Mouse (Mus musculus) midbrain, embryonic 10.5 days (tissue): ENCODE results near the gene Tnk2. TPM values are rescaled to one million over a fixed set of nuclear protein-coding genes. Genes with fewer than 3 reads are reported as not detected.

Experiments used
- DNase-seq: peaks from one replicate; pipeline ENCODE4 v3.0.0-alpha.2; 2017; ENCODE audit warnings: low spot score
- H3K27ac ChIP-seq: fragments of 300-500 bp; sonication (generic); replicated peaks from 2 replicates; pipeline ENCODE4 v1.5.1; 2016; ENCODE audit warnings: mild to moderate bottlenecking
- H3K27me3 ChIP-seq: fragments of 300-500 bp; sonication (generic); 2 replicates; pipeline ENCODE4 v1.6.1; 2016; ENCODE audit warnings: low read depth, mild to moderate bottlenecking; ENCODE audit not compliant: poor library complexity, severe bottlenecking
- H3K36me3 ChIP-seq: fragments of 300-500 bp; sonication (generic); 2 replicates; pipeline ENCODE4 v1.6.1; 2016; ENCODE audit warnings: mild to moderate bottlenecking, moderate library complexity
- H3K4me1 ChIP-seq: fragments of 300-500 bp; sonication (generic); 2 replicates; pipeline ENCODE4 v1.6.1; 2016
- H3K4me3 ChIP-seq: fragments of 300-500 bp; sonication (generic); 2 replicates; pipeline ENCODE4 v1.5.1; 2016; ENCODE audit warnings: mild to moderate bottlenecking, moderate library complexity
- H3K9me3 ChIP-seq: fragments of 300-500 bp; sonication (generic); replicated peaks from 2 replicates; pipeline ENCODE4 v1.6.1; 2016; ENCODE audit warnings: mild to moderate bottlenecking
- WGBS: fragments of 180-500 bp; shearing (Covaris S2); methylation state at CpG from one replicate; pipeline ENCODE4 v1.1.7; 2016; 5-methylcytosine and 5-hydroxymethylcytosine counted together
- polyA plus RNA-seq: library from polyadenylated mRNA; unstranded; fragments of >200 nt; fragmentation: Nextera tagmentation; extraction: Ambion mirVana; gene quantifications from 2 replicates; pipeline ENCODE4 v1.2.1, GENCODE M21; 2016

The Tnk2 gene
- polyA plus RNA-seq, 1 experiment from 2014 or later: 8.4 TPM

GRCm38 (mm10) chr16:32689501-32689900 lies 45.8 kb downstream of the Tnk2 start:
- Histone ChIP-seq H3K27me3 (no peaks in the 10 kb centered on the region), H3K4me3 (no peak overlapping the region), H3K4me1 (no peaks in the 10 kb centered on the region), H3K27ac (no peak overlapping the region), H3K36me3 (no peaks in the 10 kb centered on the region), H3K9me3 (no peaks in the 10 kb centered on the region)
- 5% methylated on average over 9 of the region's 9 CpGs for WGBS
- peak; percentile 67 for DNase-seq

- no peak for DNase-seq
- no peaks in the 10 kb centered on the region for H3K9me3 ChIP-seq
- H3K4me1 ChIP-seq: 0 out of 2 replicates have a peak, but pooled peaks cover 4% of the 10 kb centered on the region
- 50% methylated on average over 7 of the region's 7 CpGs for WGBS
- H3K27ac ChIP-seq: no peak overlapping the region
- H3K27me3 ChIP-seq: no peaks in the 10 kb centered on the region
- H3K4me3 ChIP-seq: no peak overlapping the region
- H3K36me3 ChIP-seq: no peaks in the 10 kb centered on the region
Measured at GRCm38 (mm10) chr16:32696841-32697464, 53.3 kb downstream of the Tnk2 start.

DNA sequence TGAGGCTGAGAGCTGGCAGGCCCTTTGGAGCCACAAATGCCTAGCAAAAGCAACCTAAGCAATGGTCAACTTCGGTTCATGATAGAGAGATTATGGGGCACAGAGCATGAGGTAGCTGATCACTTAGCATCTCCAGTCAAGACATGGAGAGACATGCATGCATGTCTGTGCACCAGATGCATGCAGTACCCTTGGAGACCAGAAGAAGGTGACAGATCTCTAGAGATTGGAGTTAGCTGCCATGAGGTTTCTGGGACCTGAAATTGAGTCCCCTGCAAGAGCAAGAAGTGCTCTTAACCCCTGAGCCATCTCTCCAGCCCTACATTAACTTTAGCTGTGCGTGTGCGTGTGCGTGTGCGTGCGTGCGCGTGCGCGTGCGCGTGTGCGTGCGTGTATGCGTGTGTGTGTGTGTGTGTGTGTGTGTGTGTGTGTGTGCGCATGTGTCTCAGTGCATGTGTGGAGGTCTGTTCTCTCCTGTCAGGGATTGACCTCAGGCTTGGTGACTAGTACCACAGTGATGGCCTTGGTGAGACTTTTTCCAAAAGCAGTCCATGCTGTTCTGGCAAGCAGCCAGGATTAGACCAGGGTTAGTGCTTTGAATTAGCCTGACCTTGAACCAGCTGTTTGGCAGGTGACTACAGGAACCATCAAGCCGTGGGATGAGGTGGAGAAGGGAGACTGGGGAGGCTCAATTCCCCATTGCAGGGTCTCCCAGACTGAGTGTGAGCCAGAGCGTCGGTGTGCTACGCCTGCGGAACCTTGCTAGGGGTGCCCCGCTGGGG lies 54.2 kb downstream of the Tnk2 start:
- H3K36me3 ChIP-seq: no peaks in the 10 kb centered on the region
- H3K4me1 ChIP-seq: 0 out of 2 replicates have a peak, but pooled peaks cover 4% of the 10 kb centered on the region
- 84% methylated on average over 22 of the region's 22 CpGs for WGBS
- no peak overlapping the region for H3K27ac ChIP-seq
- no peak overlapping the region for H3K4me3 ChIP-seq
- no peaks in the 10 kb centered on the region for H3K9me3 ChIP-seq
- DNase-seq: no peak
- no peaks in the 10 kb centered on the region for H3K27me3 ChIP-seq

- Histone ChIP-seq H3K9me3 (no peaks in the 10 kb centered on the region), H3K36me3 (no peaks in the 10 kb centered on the region), H3K27me3 (no peaks in the 10 kb centered on the region), H3K27ac (no peak overlapping the region), H3K4me1 (peaks cover 7% of the 10 kb centered on the region), H3K4me3 (no peak overlapping the region)
- 39% methylated on average over 7 of the region's 7 CpGs for WGBS
- no peak for DNase-seq
Measured at GRCm38 (mm10) chr16:32698550-32698949, 54.9 kb downstream of the Tnk2 start.

DNA sequence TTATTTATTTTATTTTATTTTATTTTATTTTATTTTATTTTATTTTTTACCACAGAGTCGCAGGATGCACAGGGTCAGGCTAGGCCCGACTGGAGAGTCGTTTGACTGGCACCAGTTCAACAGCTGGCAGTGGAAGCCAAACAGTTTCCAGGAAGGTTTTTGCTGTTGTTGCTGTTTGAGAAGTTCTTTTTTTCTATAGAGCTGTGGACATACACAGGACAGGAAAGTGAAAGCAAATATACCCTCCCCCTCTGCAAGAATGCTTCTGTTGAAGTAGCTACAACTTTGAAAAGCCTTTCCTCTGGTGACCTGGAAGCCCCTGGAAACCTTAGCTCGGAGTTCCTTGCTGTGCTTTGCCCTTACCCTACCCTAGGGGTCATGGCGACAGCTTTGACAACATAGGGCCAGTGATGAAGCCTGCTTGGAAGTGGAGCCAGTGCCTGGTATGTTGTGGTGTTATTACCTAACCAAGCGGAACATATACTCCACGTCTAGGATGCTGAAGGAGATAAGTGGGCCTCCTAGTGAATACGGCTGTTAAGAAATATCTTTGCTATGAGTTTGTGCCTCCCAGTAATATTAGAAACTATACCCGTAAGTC lies 59.7 kb downstream of the Tnk2 start:
- 67% methylated on average over 9 of the region's 9 CpGs for WGBS
- no peaks in the 10 kb centered on the region for H3K9me3 ChIP-seq
- H3K27ac ChIP-seq: no peak overlapping the region
- no peak overlapping the region for H3K4me3 ChIP-seq
- no peaks in the 10 kb centered on the region for H3K36me3 ChIP-seq
- no peak for DNase-seq
- peaks cover 33% of the 10 kb centered on the region for H3K4me1 ChIP-seq
- no peaks in the 10 kb centered on the region for H3K27me3 ChIP-seq

DNA sequence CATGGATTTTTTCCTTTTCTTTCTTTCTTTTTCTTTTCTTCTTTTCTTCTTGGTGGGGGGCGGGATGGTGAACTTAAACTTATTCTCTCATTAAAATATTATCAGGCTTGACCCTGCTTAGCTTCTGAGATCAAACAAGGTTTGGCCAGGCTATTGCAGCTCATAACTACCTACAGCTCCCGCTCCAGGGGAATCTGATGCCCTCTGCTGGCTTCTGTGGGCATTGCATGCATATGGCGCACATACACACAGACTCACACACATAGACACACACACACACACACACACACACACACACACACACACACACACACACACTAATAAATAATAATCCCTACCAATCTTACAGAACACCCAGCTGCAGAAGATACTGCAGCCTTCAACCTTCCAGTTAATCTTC lies 61.9 kb downstream of the Tnk2 start:
- DNase-seq: no peak
- Histone ChIP-seq H3K27me3 (no peaks in the 10 kb centered on the region), H3K4me1 (peaks cover 39% of the 10 kb centered on the region), H3K9me3 (no peaks in the 10 kb centered on the region), H3K36me3 (no peaks in the 10 kb centered on the region), H3K4me3 (no peak overlapping the region), H3K27ac (no peak overlapping the region)
- 89% methylated on average over 3 of the region's 3 CpGs for WGBS

DNA sequence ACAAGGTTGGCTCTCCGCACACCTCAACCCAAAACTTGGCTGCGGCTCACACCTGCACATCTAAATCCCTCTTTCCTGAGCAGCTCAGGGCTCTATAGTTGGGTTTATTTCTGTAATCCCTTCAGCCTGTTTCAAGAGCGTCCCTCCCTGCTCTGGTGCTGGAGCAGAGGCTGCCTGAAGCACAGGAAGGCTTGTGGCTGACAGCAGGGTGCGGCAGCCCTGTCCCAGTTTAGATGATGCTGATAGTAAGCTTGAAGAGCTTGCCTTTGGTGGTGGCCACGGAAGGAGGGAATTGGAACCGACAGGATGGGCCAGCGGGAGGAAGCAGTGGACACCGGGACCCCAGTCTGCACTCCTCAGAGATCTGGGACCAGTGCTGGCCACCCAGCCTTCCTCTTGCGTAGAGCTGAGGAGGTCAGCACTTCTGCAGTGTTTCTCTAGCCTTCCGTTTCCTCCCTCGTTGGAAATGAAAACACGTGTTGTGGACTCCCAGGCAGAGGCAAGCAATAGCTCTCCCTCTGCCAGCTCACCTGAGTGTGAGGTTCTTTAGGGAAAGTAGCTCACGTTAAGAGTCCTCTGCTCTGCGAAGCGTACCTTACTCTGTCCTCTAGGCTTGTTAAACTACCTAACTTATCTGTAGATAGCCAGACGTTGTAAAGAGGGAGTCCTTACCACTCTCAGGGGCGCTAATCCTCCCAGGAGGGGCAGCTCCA lies 63.6 kb downstream of the Tnk2 start:
- Histone ChIP-seq H3K27ac (no peak overlapping the region), H3K4me3 (no peak overlapping the region), H3K4me1 (peaks cover 39% of the 10 kb centered on the region), H3K27me3 (no peaks in the 10 kb centered on the region), H3K36me3 (no peaks in the 10 kb centered on the region), H3K9me3 (no peaks in the 10 kb centered on the region)
- 71% methylated on average over 17 of the region's 17 CpGs for WGBS
- no peak for DNase-seq

DNA sequence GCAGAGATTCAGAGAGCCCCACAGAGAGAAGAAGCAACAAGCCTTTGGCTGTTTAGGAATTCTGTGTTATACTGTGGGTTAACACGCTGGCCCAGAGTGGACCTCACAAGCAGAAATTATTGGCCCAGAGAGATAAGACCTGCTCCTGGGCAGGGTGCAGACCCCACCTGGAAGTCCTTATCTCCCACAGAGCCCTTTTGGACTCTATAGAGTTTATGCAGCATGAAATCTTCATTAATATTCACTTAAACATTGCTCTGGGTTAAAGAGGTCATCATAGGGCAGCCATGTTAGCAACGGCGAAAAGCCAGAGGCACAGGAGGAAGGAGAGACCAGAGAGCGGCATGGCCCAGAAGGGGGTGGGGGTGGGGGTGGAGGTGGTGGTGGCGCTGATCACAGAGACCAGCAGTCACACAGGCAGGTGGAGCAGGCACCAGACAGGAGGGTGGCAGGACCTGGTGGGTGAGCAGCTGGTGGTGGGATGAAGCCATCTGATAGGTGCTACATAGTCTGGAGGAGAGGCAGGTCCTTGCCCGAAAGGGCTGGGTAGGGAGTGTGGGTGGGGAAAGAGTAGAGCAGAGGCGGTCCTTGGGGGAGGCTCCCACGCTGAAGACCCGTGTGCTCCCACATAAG lies 64.3 kb downstream of the Tnk2 start:
- no peak for DNase-seq
- Histone ChIP-seq H3K4me1 (peaks cover 39% of the 10 kb centered on the region), H3K27ac (peak overlapping the region; percentile 23; the same call in 1 of the 2 replicates), H3K9me3 (no peaks in the 10 kb centered on the region), H3K36me3 (no peaks in the 10 kb centered on the region), H3K27me3 (no peaks in the 10 kb centered on the region), H3K4me3 (no peak overlapping the region)
- WGBS: 78% methylated on average over 9 of the region's 9 CpGs

- WGBS: 84% methylated on average over 10 of the region's 10 CpGs
- Histone ChIP-seq H3K9me3 (no peaks in the 10 kb centered on the region), H3K4me3 (no peak overlapping the region), H3K27ac (peak overlapping the region; percentile 23; the same call in 1 of the 2 replicates), H3K27me3 (no peaks in the 10 kb centered on the region), H3K36me3 (no peaks in the 10 kb centered on the region), H3K4me1 (peaks cover 36% of the 10 kb centered on the region)
- DNase-seq: no peak
Measured at GRCm38 (mm10) chr16:32708457-32709033, 64.9 kb downstream of the Tnk2 start.

- H3K4me1 ChIP-seq: peaks cover 32% of the 10 kb centered on the region
- DNase-seq: no peak
- 89% methylated on average over 8 of the region's 8 CpGs for WGBS
- no peaks in the 10 kb centered on the region for H3K9me3 ChIP-seq
- no peak overlapping the region for H3K4me3 ChIP-seq
- no peaks in the 10 kb centered on the region for H3K27me3 ChIP-seq
- no peaks in the 10 kb centered on the region for H3K36me3 ChIP-seq
- no peak overlapping the region for H3K27ac ChIP-seq
Measured at GRCm38 (mm10) chr16:32709116-32709515, 65.4 kb downstream of the Tnk2 start.

- H3K4me1 ChIP-seq: peaks cover 23% of the 10 kb centered on the region
- H3K4me3 ChIP-seq: no peak overlapping the region
- no peaks in the 10 kb centered on the region for H3K36me3 ChIP-seq
- no peak overlapping the region for H3K27ac ChIP-seq
- H3K9me3 ChIP-seq: no peaks in the 10 kb centered on the region
- no peak for DNase-seq
- WGBS: 80% methylated on average over 14 of the region's 14 CpGs
- 0 out of 2 replicates have a peak, but pooled peaks cover 3% of the 10 kb centered on the region for H3K27me3 ChIP-seq
Measured at GRCm38 (mm10) chr16:32710426-32711070, 66.9 kb downstream of the Tnk2 start.
